ENCODE assay signal across 9 mouse cellular contexts in the genomic region with DNA sequence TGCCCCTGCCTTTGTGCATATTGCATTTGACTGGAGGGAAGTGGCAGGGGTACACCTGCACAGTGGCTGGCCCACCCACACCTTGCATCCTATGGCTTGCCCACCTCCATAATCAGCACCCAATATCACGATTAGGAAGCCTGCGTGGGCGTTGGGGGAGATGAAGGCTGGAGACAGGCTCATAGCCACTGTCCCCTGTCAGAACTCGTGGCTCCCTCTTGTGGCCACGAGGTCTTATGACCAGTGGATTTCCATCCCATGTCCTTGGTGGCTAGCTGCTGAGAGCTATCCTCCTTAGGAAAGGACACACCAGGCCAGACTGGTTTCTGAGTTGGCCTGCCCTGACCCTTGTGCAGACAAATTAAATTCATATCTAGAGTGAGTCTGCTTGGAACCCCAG.
A peak's percentile ranks its signal among the peaks of the same experiment; 100 is the strongest.
DNase-seq lines count a peak whose midpoint lies in the region; ATAC-seq and TF ChIP-seq lines count a peak whose summit lies in the region.
"Had no signal": no experiment of that assay in that cellular context is flagged by ENCODE, and none has a peak within 500 bp of the region (broad histone marks: within the 10 kb centered on the region; RNA-seq: fewer than 3 reads in every experiment).

No protein-coding gene starts in this region.

- H3K4me1 ChIP-seq in bone marrow, adult 2 months (ENCODE audit: control insufficient read depth, insufficient read depth, low read length): no peaks in the 10 kb centered on the region
- H3K4me1 ChIP-seq in embryonic fibroblast, embryonic 13.5 days (ENCODE audit: control insufficient read depth, insufficient read depth, low read length): peaks cover 21% of the 10 kb centered on the region
- H3K4me1 ChIP-seq in heart, embryonic 16.5 days (ENCODE audit: control insufficient read depth, insufficient read depth, low read length): peaks cover 12% of the 10 kb centered on the region
- 0 out of 2 replicates have a peak, but pooled peaks cover 2% of the 10 kb centered on the region for H3K4me1 ChIP-seq in kidney, postnatal 0 days (replicated peaks; ENCODE audit: insufficient read depth, low read length)
- H3K4me1 ChIP-seq in liver, embryonic 14.5 days (replicated peaks; ENCODE audit: control insufficient read depth in 2 of 2, insufficient read depth in 2 of 2, low read length in 1 of 2): no peaks in the 10 kb centered on the region
- peaks cover 18% of the 10 kb centered on the region for H3K4me1 ChIP-seq in neural tube, embryonic 15.5 days

- no peak overlapping the region for H3K27ac ChIP-seq in bone marrow, adult 2 months (ENCODE audit: control insufficient read depth, insufficient read depth, low read depth, low read length, poor library complexity)
- no peak overlapping the region for H3K27ac ChIP-seq in embryonic fibroblast, embryonic 13.5 days (ENCODE audit: insufficient read depth, low read length)
- H3K27ac ChIP-seq in heart, embryonic 16.5 days (ENCODE audit: low read length): no peak overlapping the region
- H3K27ac ChIP-seq in kidney, postnatal 0 days: no peak overlapping the region
- H3K27ac ChIP-seq in liver, embryonic 14.5 days: no peak overlapping the region
- no peak overlapping the region for H3K27ac ChIP-seq in neural tube, embryonic 15.5 days (replicated peaks)

- H3K4me2 ChIP-seq in heart, embryonic 16.5 days (ENCODE audit: low read depth, low read length): no peak overlapping the region
- no peak overlapping the region for H3K4me2 ChIP-seq in kidney, postnatal 0 days (ENCODE audit: low read length)
- H3K4me2 ChIP-seq in liver, embryonic 14.5 days (ENCODE audit: low read depth): no peak overlapping the region
- H3K4me2 ChIP-seq in neural tube, embryonic 15.5 days: peak overlapping the region; percentile 32; the same call in 1 of the 2 replicates

- H3K9ac ChIP-seq in heart, embryonic 16.5 days (ENCODE audit: low read length): no peak overlapping the region
- no peak overlapping the region for H3K9ac ChIP-seq in kidney, postnatal 0 days (ENCODE audit: low read depth, low read length)
- H3K9ac ChIP-seq in liver, embryonic 14.5 days (replicated peaks): no peak overlapping the region
- no peak overlapping the region for H3K9ac ChIP-seq in neural tube, embryonic 15.5 days (replicated peaks)

- ATAC-seq in CD4-positive, CD25-positive, alpha-beta regulatory T cell, adult 4 months: peak; percentile 60
- peak; percentile 28; the same call in 1 of the 2 replicates for ATAC-seq in heart, embryonic 16.5 days (replicated peaks; ENCODE audit: extremely low read depth, insufficient read depth, low FRiP score)
- 0 out of 2 replicates have a peak, but pooled peaks have one; percentile 33 for ATAC-seq in kidney, postnatal 0 days (replicated peaks; ENCODE audit: low FRiP score, low read depth)
- ATAC-seq in liver, embryonic 14.5 days (ENCODE audit: insufficient read depth): no peak
- peak; percentile 64 for ATAC-seq in neural tube, embryonic 15.5 days (ENCODE audit: low FRiP score)

- H3K36me3 ChIP-seq in heart, embryonic 16.5 days (ENCODE audit: control insufficient read depth, insufficient read depth): no peaks in the 10 kb centered on the region
- H3K36me3 ChIP-seq in kidney, postnatal 0 days (ENCODE audit: insufficient read depth, low read length): no peaks in the 10 kb centered on the region
- no peaks in the 10 kb centered on the region for H3K36me3 ChIP-seq in liver, embryonic 14.5 days (replicated peaks; ENCODE audit: control insufficient read depth, insufficient read depth, low read depth)
- no peaks in the 10 kb centered on the region for H3K36me3 ChIP-seq in neural tube, embryonic 15.5 days

- no peaks in the 10 kb centered on the region for H3K9me3 ChIP-seq in heart, embryonic 16.5 days (replicated peaks; ENCODE audit: control insufficient read depth, low read length)
- no peaks in the 10 kb centered on the region for H3K9me3 ChIP-seq in kidney, postnatal 0 days (replicated peaks; ENCODE audit: low read length)
- no peaks in the 10 kb centered on the region for H3K9me3 ChIP-seq in liver, embryonic 14.5 days (ENCODE audit: control insufficient read depth, low read length)
- H3K9me3 ChIP-seq in neural tube, embryonic 15.5 days (replicated peaks): no peaks in the 10 kb centered on the region

- no peaks in the 10 kb centered on the region for H3K27me3 ChIP-seq in heart, embryonic 16.5 days (ENCODE audit: control insufficient read depth, insufficient read depth, low read length)
- H3K27me3 ChIP-seq in kidney, postnatal 0 days (ENCODE audit: insufficient read depth, low read length): no peaks in the 10 kb centered on the region; the same call in 1 of the 2 replicates
- no peaks in the 10 kb centered on the region for H3K27me3 ChIP-seq in liver, embryonic 14.5 days (ENCODE audit: control insufficient read depth, insufficient read depth, low read length)
- no peaks in the 10 kb centered on the region for H3K27me3 ChIP-seq in neural tube, embryonic 15.5 days (replicated peaks)

- no peak for TF ChIP-seq POLR2A in bone marrow, adult 2 months (IDR thresholded peaks at IDR 0.05; ENCODE audit: borderline replicate concordance, control insufficient read depth, low read depth, low read length)
- TF ChIP-seq POLR2A in embryonic fibroblast, embryonic 13.5 days (IDR thresholded peaks at IDR 0.05; ENCODE audit: low read depth, low read length): no peak

- WGBS in bone marrow, adult 2 months: 0% methylated on average over 5 of the region's 5 CpGs
- WGBS in heart, embryonic 16.5 days: under 1% methylated on average over 5 of the region's 5 CpGs
- WGBS in kidney, postnatal 0 days: 2% methylated on average over 5 of the region's 5 CpGs
- WGBS in liver, embryonic 14.5 days (ENCODE audit: insufficient replicate concordance): under 1% methylated on average over 5 of the region's 5 CpGs
- WGBS in neural tube, embryonic 15.5 days: 2% methylated on average over 5 of the region's 5 CpGs

- no peak overlapping the region for H3K4me3 ChIP-seq in bone marrow, adult 2 months (replicated peaks; ENCODE audit: control insufficient read depth, low read depth, low read length)
- no peak overlapping the region for H3K4me3 ChIP-seq in embryonic fibroblast, embryonic 13.5 days (ENCODE audit: insufficient read depth, low read length)
- no peak overlapping the region for H3K4me3 ChIP-seq in heart, embryonic 16.5 days (ENCODE audit: low read length)
- no peak overlapping the region for H3K4me3 ChIP-seq in kidney, postnatal 0 days (replicated peaks; ENCODE audit: low read depth, low read length)
- H3K4me3 ChIP-seq in liver, embryonic 14.5 days (ENCODE audit: insufficient read depth in 1 of 2, low read depth in 2 of 2, low read length in 2 of 2): no peak overlapping the region
- no peak overlapping the region for H3K4me3 ChIP-seq in neural tube, embryonic 15.5 days (replicated peaks)
- H3K4me3 ChIP-seq: erythroblast, embryonic 14.5 days had no signal

- TF ChIP-seq CTCF in bone marrow, adult 2 months (IDR thresholded peaks at IDR 0.05; ENCODE audit: control insufficient read depth, insufficient read depth, low read length): peak; percentile 80
- peak; percentile 84; the same call in 1 of the 2 replicates for TF ChIP-seq CTCF in embryonic fibroblast, embryonic 13.5 days (IDR thresholded peaks at IDR 0.05; ENCODE audit: borderline replicate concordance, insufficient read depth, low read length)
- TF ChIP-seq CTCF in kidney, postnatal 0 days (IDR thresholded peaks at IDR 0.05; ENCODE audit: low read depth): peak; percentile 86
- TF ChIP-seq CTCF in liver, embryonic 14.5 days (IDR thresholded peaks at IDR 0.05; ENCODE audit: low read depth): peak; percentile 85

- peak; percentile 79 for DNase-seq in kidney, postnatal 0 days (ENCODE audit: low spot score)
- DNase-seq in liver, embryonic 14.5 days (ENCODE audit: low read depth in 3 of 3, low spot score in 3 of 3): no peak
- DNase-seq in thymus, postnatal 10 days (ENCODE audit: low spot score in 2 of 2): peak; percentile 7 to 25

- TF ChIP-seq EP300 in liver, embryonic 14.5 days (IDR thresholded peaks at IDR 0.05; ENCODE audit: low read depth): no peak

Comparison
In these comparisons a context has a peak if more than half of its experiments do, and no peak if none do; other contexts are left out.
1. DNase-seq: peak in kidney, postnatal 0 days (single experiment) and thymus, postnatal 10 days (2 of 2); none in liver, embryonic 14.5 days (0 of 3).
2. Peak in every context shown above with its lines, with median percentiles within 50 percentile points of each other: CTCF ChIP-seq.